Mouse (Mus musculus) neutrophil, adult 5-6 weeks (primary cell): Measurements from ENCODE around the gene Ly6g6d. TPM values are rescaled to one million over a fixed set of nuclear protein-coding genes. Genes with fewer than 3 reads are reported as not detected.

ENCODE experiments used
- ATAC-seq: fragments of 151-379, 151-347 bp; 2 replicates; pipeline ENCODE4 v1.8.0; 2017; ENCODE audit warnings: mild to moderate bottlenecking, moderate TSS enrichment; ENCODE audit not compliant: insufficient number of reproducible peaks, poor library complexity, low FRiP score, severe bottlenecking; ENCODE audit errors: extremely low read depth
- total RNA-seq: library from RNA; stranded (forward); fragments of 200-1000 nt; gene quantifications from 2 replicates; pipeline ENCODE4 v1.2.3, GENCODE M21; 2017

Gene Ly6g6d
- total RNA-seq, 1 experiment from 2014 or later = not detected

DNA sequence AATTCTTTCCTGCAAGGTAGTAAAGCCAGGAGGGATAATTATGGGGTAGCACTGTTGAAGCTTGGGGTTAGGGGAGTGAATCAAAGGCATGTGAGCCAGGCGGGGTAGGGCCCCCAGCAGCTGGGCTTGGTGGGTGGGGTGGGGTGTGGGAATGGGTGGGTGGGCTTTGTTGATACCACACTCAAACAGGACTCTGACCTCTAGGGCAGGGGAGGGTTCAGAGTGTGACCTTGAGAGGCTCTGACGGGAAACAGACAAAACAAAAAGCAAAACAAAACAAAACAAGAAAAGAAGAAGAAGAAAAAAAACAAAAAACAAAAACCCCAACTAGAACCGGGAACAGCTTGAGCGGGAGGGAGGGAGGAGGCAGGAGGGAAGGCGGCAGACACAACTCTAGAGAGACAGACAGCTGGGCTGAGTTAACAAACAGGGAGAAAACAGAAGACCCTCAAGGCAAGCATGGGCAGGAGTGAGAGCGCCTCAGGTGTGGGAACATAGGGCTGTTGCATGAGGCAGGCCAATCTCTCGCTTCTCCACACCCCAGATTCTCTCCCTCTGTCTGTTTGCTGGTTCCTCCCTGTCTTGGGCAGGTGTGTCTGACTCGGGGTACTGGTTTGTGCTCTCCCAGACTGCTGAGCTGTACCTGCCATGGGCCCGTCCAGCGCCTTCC lies 1.2 kb downstream of the Ly6g6d start, which contains the start of gene Ly6g6e:
Ly6g6e (plus strand) TSS at position 396 of the 670 bp plus-strand sequence.
- ATAC-seq = no peak

DNA sequence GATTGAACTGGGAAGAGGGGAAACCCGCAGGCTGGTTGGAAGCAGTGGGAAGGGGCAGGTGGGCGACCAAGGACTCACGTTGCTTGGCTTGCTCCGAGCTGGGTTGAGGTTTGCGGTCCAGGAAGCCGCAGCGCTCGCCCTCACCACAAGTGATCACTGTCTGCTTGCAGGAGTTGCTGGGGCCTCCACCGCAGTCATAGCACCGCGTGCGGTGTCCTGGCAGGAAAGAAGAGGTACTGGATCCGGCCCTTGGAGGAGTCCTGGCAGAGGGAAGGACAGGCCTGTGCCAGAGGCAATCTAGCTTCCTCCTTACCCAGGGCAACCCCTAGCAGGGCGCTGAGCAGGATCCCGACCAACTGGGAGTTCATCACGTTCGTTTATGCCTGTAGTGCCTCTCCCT lies 3.8 kb downstream of the Ly6g6d start:
- no peak for ATAC-seq

DNA sequence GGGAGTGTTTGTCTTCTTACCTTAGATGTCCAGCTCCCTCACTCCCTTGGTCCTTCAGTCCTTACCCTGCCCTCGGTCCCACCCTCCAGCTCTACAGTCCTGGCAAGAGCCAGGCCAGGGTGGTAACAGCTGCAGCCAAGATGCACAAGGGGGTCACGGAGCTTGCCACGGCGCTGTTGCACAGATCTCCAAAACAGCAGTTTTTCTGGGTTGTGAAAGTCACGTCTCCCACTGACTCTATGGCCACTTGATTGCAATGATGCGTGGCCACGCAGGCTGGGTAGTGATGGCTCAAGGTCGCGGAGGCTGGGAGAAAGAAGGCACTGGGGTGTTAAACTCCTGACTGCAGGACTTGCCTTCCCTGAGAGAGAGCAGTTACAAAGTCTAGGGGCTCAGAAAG lies 6.4 kb downstream of the Ly6g6d start:
- ATAC-seq = no peak

DNA sequence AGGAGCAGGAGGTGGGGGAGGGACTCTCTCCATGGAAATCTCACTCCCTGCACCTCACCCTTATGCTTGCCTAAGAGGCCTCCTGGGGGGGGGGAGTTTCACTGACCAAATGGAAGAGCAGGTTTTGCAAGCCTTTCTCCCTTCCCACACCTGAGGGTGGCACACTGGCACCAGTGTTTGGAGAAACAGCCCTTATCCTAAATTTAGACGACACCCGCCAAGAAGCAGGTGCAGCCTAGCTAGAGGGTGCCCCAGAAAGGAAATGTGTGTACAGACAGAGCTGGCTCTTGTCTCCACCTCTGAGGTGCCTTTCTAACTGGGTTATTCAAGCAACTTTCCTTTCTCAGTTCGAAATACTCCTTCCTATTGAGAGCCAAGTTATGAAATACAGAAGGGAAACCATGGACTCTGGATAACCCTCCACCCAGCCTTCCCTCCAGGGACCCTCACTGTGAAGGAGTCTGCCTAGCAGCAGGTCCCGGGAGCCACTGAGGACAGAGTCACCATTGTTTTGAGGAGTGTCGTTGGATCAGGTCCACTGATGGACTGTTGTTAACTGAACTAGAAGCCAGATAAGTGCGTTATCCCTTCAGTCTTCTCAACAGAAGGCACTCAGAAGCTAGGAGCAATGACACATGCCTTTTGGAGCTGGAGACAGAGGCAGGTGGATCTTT lies 7.2 kb downstream of the Ly6g6d start:
- ATAC-seq = no peak

DNA sequence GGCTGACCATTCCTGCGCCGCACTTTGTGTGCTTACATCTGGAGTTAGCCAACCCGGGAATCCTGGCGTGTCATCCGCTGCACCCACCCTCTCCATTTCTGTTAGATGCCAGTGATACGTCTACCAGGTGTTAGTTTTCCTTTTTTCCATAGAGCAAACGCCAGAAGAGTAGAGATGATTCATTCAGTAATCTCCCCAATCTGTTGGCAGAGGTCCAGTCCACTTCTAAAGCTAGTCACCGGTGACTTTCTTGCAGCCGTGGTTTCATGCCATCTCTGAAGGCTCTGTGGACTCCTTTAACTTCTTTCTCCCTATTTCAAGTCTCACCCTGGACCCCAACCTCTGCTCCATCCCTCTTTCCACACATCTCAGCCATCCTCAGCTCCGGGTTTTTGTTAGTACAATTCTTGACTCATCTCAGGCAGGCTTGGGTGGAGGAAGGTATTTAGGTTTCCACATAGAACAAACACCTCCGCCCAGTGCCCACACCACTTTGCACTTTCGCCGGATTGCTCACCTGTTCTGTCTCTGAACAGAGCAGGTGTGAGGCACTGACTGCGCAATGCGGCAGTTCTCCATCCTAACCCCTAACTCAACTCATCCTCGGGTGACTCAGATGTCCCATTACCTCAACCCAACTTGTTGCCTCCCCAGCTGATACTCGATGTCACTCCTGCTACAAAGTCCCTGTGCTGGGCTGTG lies 9.5 kb downstream of the Ly6g6d start:
- ATAC-seq = no peak

DNA sequence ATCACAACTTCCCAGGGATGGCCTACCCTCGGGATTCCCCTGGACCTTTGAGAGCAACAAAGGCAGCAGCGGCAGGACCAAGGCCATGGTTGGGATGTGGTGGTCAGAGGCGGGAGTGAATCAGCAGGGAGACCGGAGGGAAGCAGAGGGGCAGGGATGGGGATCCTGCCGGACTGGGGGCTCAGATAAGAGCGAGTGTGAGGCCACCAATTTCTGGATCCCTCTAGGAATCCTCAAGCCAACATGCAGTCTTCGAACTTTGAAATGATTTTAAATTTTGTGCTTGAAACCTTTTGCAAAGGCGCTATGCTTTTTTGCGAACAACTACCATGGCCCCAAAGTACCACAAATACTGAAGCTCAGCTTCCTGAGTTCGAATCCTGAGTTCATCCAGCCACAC lies 11.8 kb downstream of the Ly6g6d start, which contains the start of gene Mpig6b:
Mpig6b (minus strand) TSS at position 101 of the 400 bp plus-strand sequence.
- no peak for ATAC-seq

DNA sequence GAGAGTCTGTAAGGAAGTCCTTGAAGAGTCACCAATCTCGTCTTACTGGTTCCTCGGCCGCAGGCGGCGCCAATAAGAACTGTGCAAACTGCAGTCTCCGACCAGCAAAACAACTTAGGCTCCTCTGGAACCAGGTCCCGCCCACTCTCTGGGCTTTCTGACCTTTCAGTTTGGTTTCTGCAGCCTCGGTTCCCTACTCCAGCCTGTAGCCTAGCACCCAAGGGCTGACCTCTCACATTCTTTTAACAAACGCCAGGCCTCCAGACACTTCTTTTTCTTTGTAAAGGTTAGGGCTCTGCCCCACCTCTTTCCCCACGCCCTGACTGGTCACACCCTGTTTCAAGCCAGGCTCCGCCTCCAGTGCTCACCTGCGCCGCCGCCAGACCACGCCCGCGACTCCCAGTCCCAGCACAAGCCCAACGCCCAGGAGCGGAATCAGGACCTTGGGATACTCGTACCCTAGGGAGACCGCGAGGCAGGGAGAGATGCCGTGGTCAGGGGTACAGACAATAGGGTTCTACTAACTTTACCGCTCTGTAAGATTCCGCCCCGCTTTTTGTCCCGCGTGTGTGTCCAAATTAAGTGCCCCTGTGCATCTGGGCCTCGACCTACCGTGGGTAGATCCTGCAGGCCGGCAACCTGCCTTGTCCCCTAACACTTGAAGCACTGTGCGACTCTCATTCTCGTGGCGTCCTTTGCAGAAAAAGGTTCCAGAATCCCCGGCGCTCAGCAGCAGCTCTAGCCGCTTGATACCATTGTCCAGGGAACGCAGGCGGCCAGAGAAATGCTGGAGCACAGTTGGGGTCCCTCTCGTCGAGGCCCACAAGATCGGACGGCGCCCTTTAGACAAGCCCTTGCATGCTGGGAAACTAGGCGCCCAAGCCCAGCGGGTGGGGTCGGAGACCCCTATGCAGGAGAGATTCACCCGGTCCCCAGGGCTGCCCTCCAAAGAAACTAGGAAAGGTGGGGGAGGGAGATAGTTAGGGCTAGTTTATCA lies 12.6 kb downstream of the Ly6g6d start, which contains the start of gene Ly6g6c:
Ly6g6c (plus strand) TSS at position 438 of the 997 bp plus-strand sequence.
- ATAC-seq = no peak

DNA sequence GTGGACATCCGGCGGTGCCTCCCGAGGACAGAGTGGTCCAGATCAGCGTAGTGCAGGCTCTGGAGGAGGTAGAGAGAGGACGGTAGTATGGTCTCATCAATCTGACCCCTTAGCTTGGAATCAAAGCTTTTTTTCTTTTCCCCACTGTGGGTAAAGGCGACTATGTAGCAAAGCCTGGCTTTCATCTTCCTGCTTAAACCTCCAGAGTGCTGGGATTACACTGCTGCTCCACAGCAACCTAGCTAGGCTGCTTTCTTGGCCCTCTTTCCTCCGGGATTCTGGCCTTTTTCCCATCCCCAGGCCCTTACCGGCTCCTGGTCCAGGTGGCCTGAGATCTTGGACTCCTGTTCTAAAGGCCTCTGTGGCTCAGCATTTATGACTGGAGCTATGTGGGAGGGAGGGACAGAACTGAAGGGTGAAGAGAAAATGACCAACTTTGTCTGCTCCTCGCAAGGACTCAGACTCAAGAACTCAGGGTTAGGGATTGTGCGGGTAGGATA lies 13.4 kb downstream of the Ly6g6d start:
- ATAC-seq = no peak

DNA sequence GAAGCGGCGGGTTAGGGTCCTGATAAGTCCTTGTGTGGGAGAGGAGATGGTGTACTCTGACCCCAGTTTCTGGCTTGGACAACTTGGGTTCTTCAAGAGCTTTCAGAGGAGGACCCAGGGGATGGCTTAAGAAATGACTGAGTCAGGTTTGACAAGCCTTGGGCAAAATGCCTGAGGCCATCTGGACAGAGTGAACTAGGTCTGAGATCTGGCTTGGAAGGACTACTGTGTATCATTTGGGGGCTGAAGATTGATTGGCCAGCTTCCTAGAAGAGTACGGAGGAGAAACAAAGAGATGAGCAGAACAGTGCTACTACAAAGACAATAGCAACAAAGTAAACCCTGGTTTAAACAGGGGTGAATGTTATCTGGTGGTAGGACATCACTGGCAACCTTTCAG lies 14.4 kb downstream of the Ly6g6d start:
- no peak for ATAC-seq

DNA sequence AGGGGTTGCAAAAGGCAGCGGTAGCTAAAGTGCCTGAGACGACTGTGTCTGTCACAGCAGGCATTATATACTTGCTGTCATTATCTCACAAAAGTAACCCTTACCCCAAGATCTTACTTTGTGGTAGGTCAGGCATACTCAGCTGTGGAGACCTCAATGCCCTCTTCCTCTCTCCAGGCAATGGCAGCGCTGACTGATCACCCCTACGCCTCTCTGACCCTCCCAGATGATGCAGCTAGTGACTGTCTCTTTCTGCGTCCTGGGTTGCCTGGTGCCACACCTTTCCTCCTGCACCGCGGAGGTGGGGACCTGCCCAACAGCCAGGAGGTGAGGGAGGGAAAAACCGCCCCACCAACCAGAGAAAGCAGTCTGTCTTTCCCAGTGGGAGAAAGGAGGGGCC lies 16.6 kb downstream of the Ly6g6d start:
- ATAC-seq = no peak

DNA sequence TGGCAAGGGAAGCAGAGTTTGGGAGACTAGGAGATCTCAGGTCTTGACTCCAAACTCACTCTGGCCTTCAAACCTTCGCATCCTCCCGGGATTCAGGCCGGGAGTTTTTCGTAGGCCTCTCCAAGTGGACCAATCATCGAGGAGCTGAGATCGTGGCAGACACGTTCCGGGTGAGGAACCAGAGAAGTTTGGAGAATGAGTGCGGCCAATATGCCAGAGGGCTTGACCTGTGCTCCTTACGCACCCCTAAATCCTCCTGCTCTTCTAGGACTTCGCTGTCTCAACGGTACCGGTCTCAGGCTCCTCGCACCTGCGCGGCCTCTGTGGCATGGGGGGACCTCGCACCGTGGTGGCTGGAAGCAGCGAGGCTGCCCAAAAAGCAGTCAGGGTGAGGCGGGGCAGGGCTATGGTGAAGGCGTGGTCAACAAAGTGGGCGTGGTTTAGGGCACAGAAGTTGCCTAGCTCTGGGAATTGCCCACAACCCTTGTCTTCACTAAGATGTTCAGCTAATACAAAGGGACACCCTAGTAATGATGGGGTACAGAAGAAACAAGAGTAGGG lies 17.0 kb downstream of the Ly6g6d start:
- ATAC-seq = no peak

DNA sequence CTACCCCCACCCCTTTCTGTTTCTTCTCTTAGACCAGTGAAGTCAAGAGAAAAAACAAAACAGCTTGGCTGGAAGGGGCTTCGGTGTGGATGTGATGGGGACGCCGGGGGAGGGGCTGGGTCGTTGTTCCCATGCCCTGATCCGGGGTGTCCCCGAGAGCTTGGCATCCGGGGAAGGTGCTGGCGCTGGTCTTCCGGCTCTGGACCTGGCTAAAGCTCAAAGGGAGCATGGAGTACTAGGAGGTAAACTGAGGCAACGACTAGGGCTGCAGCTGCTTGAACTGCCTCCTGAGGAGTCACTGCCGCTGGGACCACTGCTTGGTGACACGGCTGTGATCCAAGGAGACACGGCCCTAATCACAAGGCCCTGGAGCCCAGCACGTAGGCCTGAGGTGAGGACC lies 17.8 kb downstream of the Ly6g6d start:
- no peak for ATAC-seq

DNA sequence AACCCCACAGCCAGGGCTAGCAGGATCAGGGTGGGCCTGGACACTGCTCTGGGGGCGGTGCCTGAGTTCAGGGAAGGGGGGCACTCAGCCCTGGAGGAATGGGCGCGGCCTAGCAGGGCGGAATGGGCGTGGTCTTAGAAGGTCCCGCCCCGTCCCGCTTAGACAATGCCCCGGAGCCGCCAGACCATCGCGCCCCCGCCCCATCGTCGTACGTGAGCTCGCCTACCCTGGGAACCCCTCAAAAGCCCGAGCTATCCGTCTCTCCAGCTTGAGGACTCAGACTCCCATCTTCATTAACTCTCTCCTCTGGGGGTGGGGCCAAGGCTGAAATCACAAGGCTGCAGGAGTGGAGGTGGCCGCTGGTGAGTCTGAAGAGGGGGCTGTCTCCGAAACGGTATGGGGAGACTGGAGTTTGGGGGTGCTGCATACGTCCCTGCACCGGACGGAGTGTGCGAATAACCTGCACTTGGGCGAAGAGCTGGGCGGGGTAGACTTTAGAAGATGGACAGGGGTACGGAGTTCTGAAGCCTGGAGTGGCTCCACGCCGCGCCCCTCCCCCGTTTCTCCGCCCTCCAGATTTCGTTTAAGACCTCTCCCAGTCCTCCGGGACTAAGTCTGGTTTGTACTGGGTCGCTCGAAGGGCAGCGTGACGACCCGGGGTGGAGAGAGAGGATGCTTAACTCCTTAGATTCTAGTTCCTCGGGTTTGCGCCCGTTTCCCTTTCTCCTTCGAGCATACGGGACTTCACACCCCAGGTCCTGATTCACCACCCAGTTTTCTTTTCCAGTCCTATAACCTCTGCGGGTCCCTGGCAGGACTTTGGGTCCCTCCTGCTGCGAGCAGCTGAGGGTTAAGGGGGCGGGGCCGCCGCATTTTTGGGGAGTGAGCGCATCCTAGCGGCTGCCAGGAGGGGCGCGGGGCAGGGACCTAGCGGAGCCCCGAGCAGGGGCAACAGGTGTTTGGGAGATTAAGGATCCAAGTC lies 18.7 kb downstream of the Ly6g6d start, which contains the start of gene Ddah2:
Ddah2 (plus strand) TSS at position 125 of the 982 bp plus-strand sequence.
- ATAC-seq = peak; percentile 80

DNA sequence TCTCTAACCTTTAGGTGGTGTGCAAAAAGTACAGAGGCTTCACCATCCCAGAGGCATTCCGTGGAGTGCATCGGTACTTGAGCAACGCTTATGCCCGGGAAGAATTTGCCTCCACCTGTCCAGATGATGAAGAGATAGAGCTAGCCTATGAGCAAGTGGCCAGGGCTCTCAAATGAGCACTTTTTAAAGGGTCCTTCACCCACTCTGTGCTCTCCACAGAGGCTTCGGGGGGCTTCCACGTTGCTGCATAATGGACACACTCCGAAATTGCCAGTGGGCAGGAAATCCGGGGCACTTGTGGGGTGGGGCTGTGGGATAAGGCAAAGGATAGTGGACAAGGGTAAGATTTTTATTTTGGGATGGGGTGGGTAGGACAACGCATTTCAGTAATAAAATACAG lies 19.5 kb downstream of the Ly6g6d start:
- no peak for ATAC-seq

DNA sequence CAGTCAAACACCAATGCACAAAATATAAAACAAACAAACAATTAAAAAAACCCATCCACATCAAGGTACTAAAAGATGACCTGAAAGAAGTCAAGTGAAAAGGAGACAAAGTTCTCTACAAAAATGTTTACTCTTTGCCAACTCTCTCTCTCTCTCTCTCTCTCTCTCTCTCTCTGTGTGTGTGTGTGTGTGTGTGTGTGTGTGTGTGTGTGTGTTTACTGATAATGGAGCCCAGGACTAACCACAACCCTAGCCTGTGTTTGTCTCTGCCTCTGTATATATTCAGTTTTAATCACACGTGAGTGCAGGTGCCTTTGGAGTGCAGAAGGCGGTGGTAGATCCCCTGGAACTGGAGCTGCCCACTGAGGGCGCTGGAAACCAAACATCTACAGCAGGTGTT lies 20.8 kb downstream of the Ly6g6d start:
- ATAC-seq = no peak

DNA sequence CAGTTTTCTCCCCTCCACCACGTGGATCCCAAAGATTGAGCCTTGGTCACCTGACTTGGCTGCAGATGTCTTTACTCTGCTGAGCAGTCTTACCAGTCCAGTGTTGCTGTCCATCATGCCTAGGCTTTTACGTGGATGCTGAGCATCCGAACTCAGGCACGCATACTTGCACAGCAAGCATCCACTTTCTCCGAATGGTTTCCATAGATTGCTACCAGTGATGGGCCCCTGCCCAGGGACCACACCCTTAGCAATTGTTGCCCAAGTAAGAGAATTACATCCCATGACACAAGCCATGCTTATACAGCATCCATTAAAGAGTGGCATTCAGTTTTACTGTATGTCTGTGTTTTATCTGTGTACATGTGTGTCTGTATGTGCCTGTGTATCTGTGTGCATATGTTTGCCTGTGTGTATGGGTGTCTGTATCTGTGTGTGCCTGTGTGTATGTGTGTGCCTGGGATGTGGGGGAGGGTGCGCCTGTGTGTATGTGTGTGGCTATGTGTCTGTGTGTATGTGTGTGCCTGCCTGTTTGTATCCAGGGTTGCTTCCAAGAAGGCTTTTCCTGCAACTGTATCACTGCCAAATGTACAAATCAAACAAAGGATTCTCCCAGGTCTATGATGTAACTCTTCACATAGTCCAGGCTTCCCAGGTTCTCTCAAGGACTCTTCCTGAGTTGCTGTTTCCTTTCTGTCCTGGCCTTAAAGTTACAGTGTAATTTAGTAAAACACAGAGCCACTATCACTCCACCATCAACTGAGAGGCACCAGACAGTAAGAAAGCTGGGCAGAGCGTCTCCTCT lies 22.0 kb downstream of the Ly6g6d start:
- ATAC-seq = no peak
